Mouse (Mus musculus) T-cell, adult 2 months (primary cell): ENCODE data around the gene Grm1.

Experiments used
- DNase-seq: peaks from one replicate; pipeline ENCODE4 v3.0.0; 2022; ENCODE audit warnings: low spot score

The Grm1 gene

DNA sequence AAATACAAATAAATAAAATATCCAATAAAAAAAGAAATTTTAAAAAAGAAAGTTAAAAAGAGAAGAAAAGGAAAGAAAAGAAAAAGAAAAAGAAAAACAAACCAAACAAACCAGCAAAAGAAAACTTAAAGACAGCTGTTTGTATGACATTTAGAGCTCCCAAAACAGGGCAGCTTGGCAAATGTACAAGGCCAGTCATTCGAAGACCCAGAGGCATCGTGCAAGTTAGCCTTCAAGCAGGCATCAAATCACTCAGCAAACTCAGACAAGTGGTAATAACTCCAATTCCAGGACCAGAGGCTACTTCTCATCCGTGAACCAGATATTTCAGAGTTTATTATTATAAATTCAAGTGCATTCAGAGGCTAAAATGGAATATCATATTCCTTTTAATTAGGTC is 355.7 kb downstream of the Grm1 start:
- DNase-seq, result no peak

DNA sequence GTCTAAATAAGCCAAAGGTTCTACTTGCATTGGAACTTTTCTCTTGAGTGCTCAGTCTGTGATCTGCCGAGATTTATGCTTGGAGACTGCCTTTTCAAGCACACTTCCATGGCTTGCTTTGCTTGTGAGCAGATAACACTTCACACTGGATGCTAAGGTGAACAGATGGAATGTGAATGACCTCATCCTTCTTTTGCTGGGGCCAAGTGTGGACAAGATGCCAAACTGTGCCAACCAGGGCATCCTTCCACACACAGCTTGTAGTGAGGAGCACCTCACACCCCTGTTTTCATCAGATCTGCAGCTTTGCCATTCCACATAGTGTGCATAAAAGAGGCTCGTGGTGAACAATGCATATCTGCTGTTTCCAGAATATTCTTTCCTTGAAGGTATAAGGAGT is 371.3 kb downstream of the Grm1 start:
- DNase-seq, result no peak

DNA sequence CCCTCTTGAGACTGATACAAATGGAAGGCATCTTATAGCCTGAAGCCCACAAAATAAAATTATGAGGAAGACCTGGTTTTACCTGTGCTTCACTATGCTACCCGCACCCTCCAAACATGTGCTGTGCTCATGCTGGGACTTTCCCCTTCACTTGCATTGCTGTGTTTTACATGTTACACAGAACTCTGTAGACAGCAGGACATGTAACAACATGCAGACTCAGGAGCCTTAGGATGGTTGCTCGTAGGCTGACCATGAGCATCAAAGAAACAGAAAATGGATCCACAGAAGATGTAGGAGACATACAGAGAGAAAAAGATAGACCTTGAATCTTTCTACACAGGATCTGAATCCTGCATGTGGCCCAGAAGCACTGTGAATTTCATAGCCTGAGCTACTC is 371.8 kb downstream of the Grm1 start:
- no peak for DNase-seq

- no peak for DNase-seq
Observed at GRCm38 (mm10) chr10:10708031-10708430, 374.1 kb downstream of the Grm1 start.

GRCm38 (mm10) chr10:10701326-10701725 is 380.8 kb downstream of the Grm1 start:
- no peak for DNase-seq

DNA sequence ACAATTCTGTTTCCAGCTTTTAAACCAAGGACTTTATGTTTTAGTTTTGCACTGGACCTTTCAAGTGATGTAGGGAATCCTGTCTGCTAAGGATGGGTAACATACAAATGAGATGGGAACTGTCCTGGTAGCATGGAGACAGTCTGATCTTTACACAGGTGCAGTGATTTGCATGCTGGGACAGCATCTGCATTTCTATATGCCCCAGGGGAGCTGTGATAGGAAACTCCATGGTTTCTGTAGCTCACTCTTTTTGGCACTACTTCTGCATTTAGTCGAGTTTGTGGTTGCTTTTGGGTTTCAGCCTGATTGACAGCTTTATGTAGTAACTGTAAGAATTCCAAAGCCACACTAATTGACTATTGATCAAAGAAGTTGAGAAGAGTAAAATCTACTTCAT is 381.3 kb downstream of the Grm1 start:
- DNase-seq, result no peak

DNA sequence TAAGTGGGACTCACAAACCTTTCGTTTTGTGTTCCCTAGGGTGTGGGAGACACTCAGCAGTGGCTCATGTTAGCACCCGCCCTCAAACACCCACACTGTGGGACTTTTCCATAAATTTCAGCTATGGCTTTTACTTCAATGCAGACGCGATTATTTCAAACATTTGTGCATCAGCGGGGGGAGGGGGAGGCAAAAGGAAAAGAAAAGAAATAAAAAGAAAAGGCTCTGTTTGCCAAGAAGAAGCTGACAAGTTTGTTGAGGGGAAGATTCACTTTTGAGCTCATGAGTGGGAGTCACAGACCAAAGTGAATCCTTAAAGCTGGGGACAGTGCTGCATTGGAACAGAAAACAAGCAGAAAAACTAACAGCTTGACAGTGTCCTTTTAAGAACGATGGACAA is 384.7 kb downstream of the Grm1 start:
- DNase-seq, result no peak

GRCm38 (mm10) chr10:10689668-10690223 is 392.4 kb downstream of the Grm1 start:
- no peak for DNase-seq

DNA sequence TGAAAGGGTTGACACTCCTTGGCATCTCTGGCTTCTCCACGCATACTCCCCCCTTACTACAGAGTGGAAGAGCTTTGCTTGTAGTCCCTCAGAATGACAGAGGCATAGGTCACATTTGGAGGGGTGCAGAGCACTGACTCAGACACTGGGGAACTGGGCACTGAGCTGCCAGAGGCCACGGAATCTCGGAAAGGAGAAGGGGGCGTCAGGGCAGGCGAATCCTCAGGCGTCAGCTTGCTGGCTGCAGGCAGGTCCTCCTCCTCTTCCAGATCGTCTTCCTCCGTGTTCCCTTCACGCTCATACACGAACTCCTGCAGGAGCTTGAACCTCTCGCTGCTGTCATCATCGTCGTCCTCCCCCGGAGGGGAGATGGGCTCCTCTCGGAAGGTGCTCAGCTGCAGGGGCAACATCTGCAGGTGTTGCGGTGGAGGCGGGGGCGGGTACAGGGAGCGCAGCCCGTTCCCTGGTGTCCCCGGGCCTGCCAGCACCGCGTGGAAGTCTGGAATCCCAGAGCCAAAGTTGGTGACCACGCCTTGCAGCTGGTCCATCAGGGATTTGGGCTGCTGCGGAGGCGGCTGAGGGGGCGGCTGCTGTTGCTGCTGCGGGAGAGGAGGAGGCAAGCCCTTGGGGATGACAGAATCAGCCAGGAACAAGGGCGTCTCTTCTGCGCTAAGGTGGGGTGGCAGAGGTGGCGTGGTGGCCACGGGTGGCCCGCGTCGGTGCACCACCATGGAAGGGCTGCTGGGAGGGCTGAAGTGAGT is 393.1 kb downstream of the Grm1 start:
- no peak for DNase-seq

DNA sequence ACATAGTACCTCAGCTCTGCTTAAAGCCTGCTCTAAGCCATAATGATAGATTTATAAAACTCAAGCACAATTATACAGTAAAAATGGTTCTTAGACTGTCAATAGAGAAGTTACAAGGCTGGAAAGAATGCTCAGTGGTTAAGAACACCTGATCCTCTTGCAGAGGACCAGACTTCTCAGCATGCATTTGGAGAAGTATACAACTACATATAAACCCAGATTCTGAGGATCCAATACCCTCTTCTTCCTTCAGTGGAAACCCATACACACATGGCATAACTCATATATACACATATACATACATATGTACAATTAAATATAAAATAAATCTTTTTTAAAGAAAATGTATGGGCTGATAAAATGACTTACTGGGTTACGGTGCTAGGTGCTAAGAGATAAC is 401.1 kb downstream of the Grm1 start, which contains the start of gene Gm10944:
Gene Gm10944 (plus strand): TSS at position 301 of the 400 bp plus-strand sequence.
- no peak for DNase-seq

DNA sequence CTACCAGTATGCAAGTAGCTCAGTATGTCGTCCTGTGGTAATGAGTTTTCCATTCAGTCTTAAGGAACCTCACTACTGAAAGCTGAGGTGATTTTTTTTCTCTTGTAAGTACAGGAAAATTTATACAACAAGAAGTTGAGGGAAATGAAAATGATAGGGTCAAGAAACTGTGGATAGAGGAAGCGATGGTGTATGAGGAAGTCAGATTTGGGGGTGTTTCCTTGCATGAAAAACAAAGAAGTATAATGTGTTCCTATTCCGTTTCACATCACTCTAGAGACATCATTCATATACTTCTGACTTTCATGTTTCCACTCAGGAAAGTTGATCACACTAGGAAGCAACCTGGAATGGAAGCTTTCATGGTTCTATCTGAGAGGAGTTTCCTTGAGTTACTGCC is 422.2 kb downstream of the Grm1 start:
- DNase-seq, result no peak

- no peak for DNase-seq
Observed at GRCm38 (mm10) chr10:10659161-10659560, 423.0 kb downstream of the Grm1 start.

DNA sequence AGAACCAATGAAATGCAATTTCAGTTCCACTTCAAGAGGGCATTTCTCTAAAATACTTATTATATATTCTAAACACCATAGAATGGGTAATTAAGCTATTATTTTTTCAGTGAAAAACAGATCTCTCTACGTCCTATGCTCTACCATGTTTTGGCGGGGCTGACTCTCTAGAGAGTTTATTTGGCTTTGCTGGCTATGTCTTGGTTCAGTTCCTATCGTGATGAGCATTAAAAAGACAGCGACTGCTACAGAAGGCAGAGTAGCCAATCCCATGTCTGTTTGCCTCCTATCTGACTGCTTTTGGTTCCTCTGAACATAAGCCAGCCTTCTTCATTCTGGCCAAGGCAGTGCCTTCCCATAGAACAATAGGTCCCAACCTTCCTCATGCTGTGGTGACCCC is 425.5 kb downstream of the Grm1 start:
- DNase-seq, result no peak

GRCm38 (mm10) chr10:10655991-10656390 is 426.2 kb downstream of the Grm1 start:
- no peak for DNase-seq
